Comparison of ENCODE assay signal across 8 mouse cellular contexts in genomic region chr8:85429219-85429618, GRCm38 (mm10). TPM values are rescaled to one million over a fixed set of nuclear protein-coding genes. Genes with fewer than 3 reads are reported as not detected.
DNase-seq lines count a peak whose midpoint lies in the region; ATAC-seq lines count a peak whose summit lies in the region.

No protein-coding gene starts in this region.

- peak; percentile 15 for DNase-seq in CD4-positive, CD25-positive, alpha-beta regulatory T cell, adult 2 months (ENCODE audit: low read depth, low spot score)
- peak; percentile 86 for DNase-seq in Muller cell, postnatal 12 days (ENCODE audit: inconsistent ontology term)
- DNase-seq in heart, adult 9 months (ENCODE audit: low spot score in 2 of 2): peak; percentile 32 to 47
- no peak for DNase-seq in right cerebral cortex, postnatal 36 days (ENCODE audit: low spot score in 2 of 2)
- DNase-seq in spleen, adult 18-20 months: no peak

- ATAC-seq in CD4-positive, CD25-positive, alpha-beta regulatory T cell, adult 4 months: no peak
- ATAC-seq in liver, embryonic 15.5 days (ENCODE audit: insufficient read depth): no peak
- no peak for ATAC-seq in intestine, embryonic 16.5 days

- no peak overlapping the region for H3K4me3 ChIP-seq in liver, embryonic 15.5 days (replicated peaks)
- H3K4me3 ChIP-seq in intestine, embryonic 16.5 days (ENCODE audit: low read length): no peak overlapping the region

- H3K9me3 ChIP-seq in liver, embryonic 15.5 days (replicated peaks): no peaks in the 10 kb centered on the region
- no peaks in the 10 kb centered on the region for H3K9me3 ChIP-seq in intestine, embryonic 16.5 days (ENCODE audit: control insufficient read depth, low read length)

- WGBS in liver, embryonic 15.5 days (ENCODE audit: insufficient replicate concordance): 10% methylated on average over 4 of the region's 4 CpGs
- 23% methylated on average over 4 of the region's 4 CpGs for WGBS in intestine, embryonic 16.5 days

- H3K9ac ChIP-seq in liver, embryonic 15.5 days: no peak overlapping the region
- no peak overlapping the region for H3K9ac ChIP-seq in intestine, embryonic 16.5 days (ENCODE audit: low read depth, low read length)

- H3K27ac ChIP-seq in liver, embryonic 15.5 days (replicated peaks): peak overlapping the region; percentile 53
- H3K27ac ChIP-seq in intestine, embryonic 16.5 days (ENCODE audit: low read length): no peak overlapping the region

- no peaks in the 10 kb centered on the region; the same call in 1 of the 2 replicates for H3K36me3 ChIP-seq in liver, embryonic 15.5 days (replicated peaks)
- H3K36me3 ChIP-seq in intestine, embryonic 16.5 days (ENCODE audit: control insufficient read depth, insufficient read depth, low read length): no peaks in the 10 kb centered on the region

- no peaks in the 10 kb centered on the region for H3K27me3 ChIP-seq in liver, embryonic 15.5 days
- no peaks in the 10 kb centered on the region for H3K27me3 ChIP-seq in intestine, embryonic 16.5 days (replicated peaks; ENCODE audit: control insufficient read depth, insufficient read depth, low read length)

- H3K4me1 ChIP-seq in liver, embryonic 15.5 days (replicated peaks): peaks cover 67% of the 10 kb centered on the region
- peaks cover 30% of the 10 kb centered on the region for H3K4me1 ChIP-seq in intestine, embryonic 16.5 days (ENCODE audit: control insufficient read depth, insufficient read depth, low read length)

- peak overlapping the region; percentile 15; the same call in 1 of the 2 replicates for H3K4me2 ChIP-seq in liver, embryonic 15.5 days
- H3K4me2 ChIP-seq in intestine, embryonic 16.5 days (ENCODE audit: low read depth, low read length): no peak overlapping the region

RNA-seq across cellular contexts. Expression of gene 4921524J17Rik, which starts 3.4 kb away (rescaled TPM):
- polyA plus RNA-seq in CD4-positive, CD25-positive, alpha-beta regulatory T cell, adult 4 months (2017; shearing (Covaris generic)): 10 to 100 TPM; 68.1 to 74.0 TPM
- 14.8 and 15.6 TPM in 2 replicates for polyA plus RNA-seq in liver, embryonic 15.5 days (2015; fragmentation: Nextera tagmentation; extraction: Ambion mirVana)
- 32.6 and 33.2 TPM in 2 replicates for polyA plus RNA-seq in intestine, embryonic 16.5 days (2015; fragmentation: Nextera tagmentation; extraction: Ambion mirVana)

RNA-seq across cellular contexts. Expression of gene Mylk3, which starts 43.1 kb away (rescaled TPM):
- polyA plus RNA-seq in CD4-positive, CD25-positive, alpha-beta regulatory T cell, adult 4 months (2017; shearing (Covaris generic)): not detected
- polyA plus RNA-seq in liver, embryonic 15.5 days (2015; fragmentation: Nextera tagmentation; extraction: Ambion mirVana): 57.2 and 68.2 TPM in 2 replicates
- 17.8 and 19.9 TPM in 2 replicates for polyA plus RNA-seq in intestine, embryonic 16.5 days (2015; fragmentation: Nextera tagmentation; extraction: Ambion mirVana)

Comparison
In these comparisons a context has a peak if more than half of its experiments do, and no peak if none do; other contexts are left out.
1. DNase-seq: peak in CD4-positive, CD25-positive, alpha-beta regulatory T cell, adult 2 months (single experiment), Muller cell, postnatal 12 days (single experiment) and heart, adult 9 months (2 of 2); none in right cerebral cortex, postnatal 36 days (0 of 2) and spleen, adult 18-20 months (0 of 2).
2. RNA of gene Mylk3, which starts 43.1 kb away (polyA plus RNA-seq): 57.2 to 68.2 TPM in liver, embryonic 15.5 days and 17.8 to 19.9 TPM in intestine, embryonic 16.5 days; not detected in CD4-positive, CD25-positive, alpha-beta regulatory T cell, adult 4 months; every median in the first group is over 10 times any median in the second.